Mouse (Mus musculus) liver, embryonic 11.5 days (tissue): ENCODE measurements around the gene Maob. TPM values are rescaled to one million over a fixed set of nuclear protein-coding genes. Genes with fewer than 3 reads are reported as not detected.

Source experiments
- ATAC-seq: fragments of 200-750 bp; cut with Nextera tagmentation; replicated peaks from 2 replicates; pipeline ENCODE4 v1.8.0; 2017; ENCODE audit warnings: moderate number of reproducible peaks, mild to moderate bottlenecking, moderate TSS enrichment, moderate library complexity; ENCODE audit not compliant: low FRiP score
- DNase-seq: peaks from one replicate; pipeline ENCODE4 v3.0.0-alpha.2; 2017; ENCODE audit warnings: low spot score
- H3K27ac ChIP-seq: fragments of 300-500 bp; sonication (generic); 2 replicates; pipeline ENCODE4 v1.5.1; 2014; ENCODE audit warnings: mild to moderate bottlenecking, low read depth, low read length, control low read depth
- H3K27me3 ChIP-seq: fragments of 300-500 bp; sonication (generic); replicated peaks from 2 replicates; pipeline ENCODE4 v1.6.1; 2014; ENCODE audit warnings: low read length, mixed read lengths; ENCODE audit not compliant: control insufficient read depth, insufficient read depth
- H3K36me3 ChIP-seq: fragments of 300-500 bp; sonication (generic); 2 replicates; pipeline ENCODE4 v1.6.1; 2014; ENCODE audit warnings: mild to moderate bottlenecking, low read length, moderate library complexity, mixed read lengths; ENCODE audit not compliant: control insufficient read depth, insufficient read depth
- H3K4me1 ChIP-seq: fragments of 300-500 bp; sonication (generic); replicated peaks from 2 replicates; pipeline ENCODE4 v1.6.1; 2014; ENCODE audit warnings: low read length, mixed read lengths; ENCODE audit not compliant: control insufficient read depth, insufficient read depth
- H3K4me2 ChIP-seq: fragments of 300-500 bp; sonication (generic); 2 replicates; pipeline ENCODE4 v1.6.1; 2014; ENCODE audit warnings: mild to moderate bottlenecking, control low read depth, moderate library complexity
- H3K4me3 ChIP-seq: fragments of 300-500 bp; sonication (generic); 2 replicates; pipeline ENCODE4 v1.5.1; 2014; ENCODE audit warnings: low read depth, low read length, control low read depth
- H3K9ac ChIP-seq: fragments of 300-500 bp; sonication (generic); 2 replicates; pipeline ENCODE4 v1.6.1; 2014; ENCODE audit warnings: low read depth, low read length, control low read depth
- H3K9me3 ChIP-seq: fragments of 300-500 bp; sonication (generic); 2 replicates; pipeline ENCODE4 v1.6.1; 2016; ENCODE audit warnings: low read length, inconsistent platforms, mixed read lengths; ENCODE audit not compliant: control insufficient read depth
- WGBS: fragments of 180-500 bp; shearing (Covaris S2); extraction: QIAGEN DNeasy Blood & Tissue Kit; methylation state at CpG from one replicate; pipeline ENCODE4 v1.1.7; 2014; 5-methylcytosine and 5-hydroxymethylcytosine counted together
- polyA plus RNA-seq: library from polyadenylated mRNA; unstranded; fragments of >200 nt; fragmentation: Nextera tagmentation; extraction: Ambion mirVana; gene quantifications from 2 replicates; pipeline ENCODE4 v1.2.1, GENCODE M21; 2014

Maob gene
- polyA plus RNA-seq, 1 experiment from 2014 or later, result 25.7 TPM

DNA sequence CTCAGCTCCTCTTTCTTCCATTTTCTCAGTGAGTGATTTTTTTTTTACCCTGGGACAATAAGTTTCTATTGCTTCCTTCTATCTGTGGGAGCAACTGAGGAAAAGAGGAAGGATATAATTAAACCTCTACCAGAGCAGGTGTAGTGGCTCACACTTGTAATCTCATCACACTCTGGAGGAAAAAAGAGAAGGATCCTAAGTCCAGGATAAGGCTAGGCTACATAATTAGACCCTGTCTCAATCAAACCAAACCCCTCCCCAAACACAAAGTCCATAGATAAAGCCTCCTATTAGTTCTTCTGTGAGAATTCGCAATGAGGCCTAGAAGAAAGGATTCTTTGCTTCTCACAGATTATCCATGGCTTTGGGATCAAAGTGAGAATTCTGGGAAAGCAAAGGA, 49.7 kb downstream of the Maob start:
- ATAC-seq (no peak), DNase-seq (no peak)
- Histone ChIP-seq H3K9me3 (no peaks in the 10 kb centered on the region), H3K9ac (no peak overlapping the region), H3K36me3 (no peaks in the 10 kb centered on the region), H3K4me3 (no peak overlapping the region), H3K27ac (no peak overlapping the region), H3K4me2 (no peak overlapping the region), H3K27me3 (no peaks in the 10 kb centered on the region), H3K4me1 (no peaks in the 10 kb centered on the region)
- 83% methylated on average over 1 of the region's 1 CpGs for WGBS

DNA sequence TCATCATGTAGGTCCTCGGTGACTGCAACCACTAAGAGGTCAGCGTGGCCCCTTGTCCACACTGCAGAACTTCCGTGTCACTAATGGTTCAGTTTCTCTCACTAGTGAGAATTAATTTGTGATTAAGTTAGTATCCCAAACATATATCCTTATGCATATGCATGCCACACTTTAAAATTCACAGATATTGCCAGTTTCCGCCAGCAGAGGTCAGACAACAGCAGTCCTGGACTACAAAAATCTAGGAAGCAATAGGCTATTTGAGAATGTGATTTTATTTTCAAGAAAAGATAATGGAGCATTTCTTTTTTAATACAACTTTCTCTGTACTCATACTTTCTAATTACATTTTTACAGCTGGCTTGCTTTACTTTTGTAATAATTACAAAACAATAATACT, 51.0 kb downstream of the Maob start:
- ATAC-seq (no peak), DNase-seq (no peak)
- Histone ChIP-seq H3K9ac (no peak overlapping the region), H3K4me2 (no peak overlapping the region), H3K4me3 (no peak overlapping the region), H3K36me3 (no peaks in the 10 kb centered on the region), H3K9me3 (no peaks in the 10 kb centered on the region), H3K27ac (no peak overlapping the region), H3K27me3 (no peaks in the 10 kb centered on the region), H3K4me1 (no peaks in the 10 kb centered on the region)
- 64% methylated on average over 4 of the region's 4 CpGs for WGBS

DNA sequence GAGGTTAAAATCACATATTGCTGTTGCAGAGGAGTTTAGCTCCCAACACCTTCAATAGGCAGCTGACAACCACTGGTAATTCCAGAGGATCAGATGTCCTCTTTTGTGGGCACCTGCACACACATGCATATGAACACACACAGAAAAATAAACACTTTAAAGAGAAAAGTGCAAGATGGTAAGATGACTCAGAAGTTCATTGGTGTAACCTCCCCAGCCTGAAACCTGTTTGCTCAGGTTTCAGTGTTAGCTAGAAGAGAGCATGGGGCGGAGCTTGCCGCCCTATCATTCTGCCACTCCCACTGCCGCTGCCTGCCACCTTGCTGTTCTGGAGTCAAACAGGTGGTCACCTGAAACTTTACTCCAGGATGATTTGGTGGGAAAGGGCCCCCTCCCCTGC, 55.7 kb downstream of the Maob start:
- DNase-seq (no peak), ATAC-seq (no peak)
- 35% methylated on average over 3 of the region's 3 CpGs for WGBS
- H3K9me3 ChIP-seq, result no peaks in the 10 kb centered on the region
- no peak overlapping the region for H3K9ac ChIP-seq
- H3K27me3 ChIP-seq, result no peaks in the 10 kb centered on the region
- no peak overlapping the region for H3K27ac ChIP-seq
- H3K4me2 ChIP-seq, result no peak overlapping the region
- H3K36me3 ChIP-seq, result no peaks in the 10 kb centered on the region
- no peaks in the 10 kb centered on the region for H3K4me1 ChIP-seq
- H3K4me3 ChIP-seq, result no peak overlapping the region

DNA sequence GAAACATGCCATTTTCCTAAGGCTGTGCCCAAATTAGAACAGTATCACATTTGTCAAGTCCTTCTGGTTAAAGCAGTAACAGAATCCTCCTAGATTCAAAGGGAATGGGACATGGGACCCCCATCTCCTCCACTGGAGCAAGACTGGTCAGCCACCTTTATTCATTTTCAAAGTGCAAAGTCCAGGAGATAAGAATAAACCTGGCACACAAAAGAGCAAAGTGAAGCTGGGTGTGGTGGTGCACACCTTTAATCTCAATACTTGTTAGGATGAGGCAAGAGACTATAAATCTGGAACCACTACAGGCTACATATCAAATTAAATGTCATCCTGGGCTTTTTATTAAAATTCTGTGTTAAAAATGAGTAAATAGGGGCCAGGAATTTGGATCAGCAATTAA, 62.4 kb downstream of the Maob start:
- H3K4me1 ChIP-seq, result no peaks in the 10 kb centered on the region
- no peak overlapping the region for H3K9ac ChIP-seq
- ATAC-seq (no peak), DNase-seq (no peak)
- H3K9me3 ChIP-seq, result no peaks in the 10 kb centered on the region
- no peaks in the 10 kb centered on the region for H3K27me3 ChIP-seq
- no peak overlapping the region for H3K4me3 ChIP-seq
- H3K27ac ChIP-seq, result no peak overlapping the region
- no peak overlapping the region for H3K4me2 ChIP-seq
- no peaks in the 10 kb centered on the region for H3K36me3 ChIP-seq

DNA sequence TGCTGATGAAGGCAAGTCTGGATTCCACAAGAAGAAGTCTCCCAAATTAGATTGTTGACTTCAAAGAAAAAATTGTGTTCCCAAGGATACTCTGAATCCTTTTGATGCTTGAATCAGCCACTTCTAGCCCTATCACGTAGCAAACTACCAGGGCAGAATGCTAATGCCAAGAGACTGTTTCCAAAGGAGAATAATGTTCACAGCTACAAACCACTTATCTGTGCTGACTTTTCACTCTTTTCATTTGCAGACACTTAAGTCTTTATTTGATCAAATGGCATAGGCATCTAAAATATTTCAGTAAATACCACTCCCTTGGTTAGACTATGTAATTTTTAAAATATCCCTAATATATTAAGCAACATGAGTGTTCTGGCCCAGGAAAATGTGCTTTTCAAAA, 68.2 kb downstream of the Maob start:
- no peak for DNase-seq
- no peaks in the 10 kb centered on the region for H3K9me3 ChIP-seq
- H3K36me3 ChIP-seq, result no peaks in the 10 kb centered on the region
- no peaks in the 10 kb centered on the region for H3K4me1 ChIP-seq
- H3K27ac ChIP-seq, result no peak overlapping the region
- WGBS, result 52% methylated on average over 1 of the region's 1 CpGs
- no peak overlapping the region for H3K9ac ChIP-seq
- no peak for ATAC-seq
- no peak overlapping the region for H3K4me3 ChIP-seq
- no peak overlapping the region for H3K4me2 ChIP-seq
- H3K27me3 ChIP-seq, result no peaks in the 10 kb centered on the region

DNA sequence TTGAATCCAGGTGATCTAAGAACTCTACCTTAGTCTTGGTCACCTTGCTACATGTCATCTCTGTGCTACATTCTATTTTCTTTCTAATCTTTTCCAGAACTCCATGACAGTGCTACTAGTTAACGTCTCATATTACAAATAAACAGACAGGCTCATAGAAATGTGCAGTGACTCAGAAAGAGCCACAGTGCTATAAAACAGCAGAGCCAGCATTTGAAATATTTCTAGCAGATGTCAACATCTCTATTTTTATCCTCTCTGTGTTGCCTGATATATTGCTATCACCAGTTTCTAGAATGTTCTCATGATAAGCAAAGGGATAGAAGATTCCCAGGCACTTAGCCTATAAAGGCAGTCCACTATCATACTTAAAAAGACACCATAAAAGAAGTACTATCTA, 103.1 kb downstream of the Maob start:
- no peak for ATAC-seq
- WGBS, result 60% methylated on average over 1 of the region's 1 CpGs
- no peaks in the 10 kb centered on the region for H3K9me3 ChIP-seq
- no peak overlapping the region for H3K4me2 ChIP-seq
- no peak for DNase-seq
- no peak overlapping the region for H3K4me3 ChIP-seq
- H3K27me3 ChIP-seq, result no peaks in the 10 kb centered on the region
- H3K4me1 ChIP-seq, result no peaks in the 10 kb centered on the region
- no peaks in the 10 kb centered on the region for H3K36me3 ChIP-seq
- H3K27ac ChIP-seq, result no peak overlapping the region
- H3K9ac ChIP-seq, result no peak overlapping the region

DNA sequence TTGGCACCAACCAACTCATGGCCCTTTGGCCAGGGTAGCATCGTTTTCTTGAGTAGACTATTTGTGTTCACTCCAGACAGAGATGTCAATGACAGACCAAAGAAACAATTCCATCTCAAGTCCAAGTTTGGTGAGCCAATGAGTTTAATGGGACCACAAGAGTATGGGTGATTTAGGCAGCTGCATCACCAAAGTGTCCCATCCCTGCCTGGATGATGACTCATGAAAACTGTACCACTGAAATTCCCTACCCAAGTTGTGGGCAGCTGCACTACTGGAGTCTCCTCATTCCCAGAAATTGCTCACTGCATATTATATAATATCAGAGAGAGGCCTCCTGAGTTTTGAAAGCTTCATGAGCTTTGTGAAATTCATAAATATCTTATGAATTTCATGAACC, 111.1 kb downstream of the Maob start:
- DNase-seq (no peak), ATAC-seq (no peak)
- Histone ChIP-seq H3K36me3 (no peaks in the 10 kb centered on the region), H3K4me1 (no peaks in the 10 kb centered on the region), H3K4me2 (no peak overlapping the region), H3K27me3 (no peaks in the 10 kb centered on the region), H3K9me3 (no peaks in the 10 kb centered on the region), H3K9ac (no peak overlapping the region), H3K4me3 (no peak overlapping the region), H3K27ac (no peak overlapping the region)
- WGBS, result 80% methylated on average over 1 of the region's 1 CpGs

Other genes starting within 250 kb of the Maob start
- 8.4 and 10.8 TPM in 2 replicates for gene Maoa, start 197.7 kb downstream of the Maob start, polyA plus RNA-seq
- 0.08 and 0.09 TPM in 2 replicates for gene Ndp, start 94.4 kb upstream of the Maob start, polyA plus RNA-seq